Mouse (Mus musculus): Measurements from ENCODE around the gene Dglucy. TPM values are rescaled to one million over a fixed set of nuclear protein-coding genes. Genes with fewer than 3 reads are reported as not detected.
"Not testable (repeated sequence)": the region's sequence is repeated elsewhere in the genome, so short reads cannot be mapped to it uniquely, and the experiment has no call there.

The Dglucy gene
- total RNA-seq, 1 experiment from 2014 or later = 16.2 TPM

- no peak for ATAC-seq (ENCODE audit: extremely low read depth, insufficient number of reproducible peaks, low FRiP score, poor library complexity, severe bottlenecking)
Observed at GRCm38 (mm10) chr12:100776991-100777390, 1.9 kb upstream of the Dglucy start.

GRCm38 (mm10) chr12:100778276-100778933, 452 bp upstream of the Dglucy start:
- peak; percentile 20; the same call in 1 of the 2 replicates for ATAC-seq (ENCODE audit: extremely low read depth, insufficient number of reproducible peaks, low FRiP score, poor library complexity, severe bottlenecking)

GRCm38 (mm10) chr12:100780416-100780815, 1.6 kb downstream of the Dglucy start:
- no peak for ATAC-seq (ENCODE audit: extremely low read depth, insufficient number of reproducible peaks, low FRiP score, poor library complexity, severe bottlenecking)

- ATAC-seq (ENCODE audit: extremely low read depth, insufficient number of reproducible peaks, low FRiP score, poor library complexity, severe bottlenecking) = no peak
Observed at GRCm38 (mm10) chr12:100781428-100782120, 2.7 kb downstream of the Dglucy start.

GRCm38 (mm10) chr12:100784152-100784551, 5.3 kb downstream of the Dglucy start:
- ATAC-seq (ENCODE audit: extremely low read depth, insufficient number of reproducible peaks, low FRiP score, poor library complexity, severe bottlenecking) = no peak

- ATAC-seq (ENCODE audit: extremely low read depth, insufficient number of reproducible peaks, low FRiP score, poor library complexity, severe bottlenecking) = no peak
Observed at GRCm38 (mm10) chr12:100785344-100785743, 6.5 kb downstream of the Dglucy start.

GRCm38 (mm10) chr12:100789981-100790550, 11.2 kb downstream of the Dglucy start:
- ATAC-seq (ENCODE audit: extremely low read depth, insufficient number of reproducible peaks, low FRiP score, poor library complexity, severe bottlenecking) = no peak

GRCm38 (mm10) chr12:100791425-100791824, 12.6 kb downstream of the Dglucy start:
- ATAC-seq (ENCODE audit: extremely low read depth, insufficient number of reproducible peaks, low FRiP score, poor library complexity, severe bottlenecking) = no peak

GRCm38 (mm10) chr12:100794450-100795230, 15.8 kb downstream of the Dglucy start:
- ATAC-seq (ENCODE audit: extremely low read depth, insufficient number of reproducible peaks, low FRiP score, poor library complexity, severe bottlenecking) = no peak

- no peak for ATAC-seq (ENCODE audit: extremely low read depth, insufficient number of reproducible peaks, low FRiP score, poor library complexity, severe bottlenecking)
Observed at GRCm38 (mm10) chr12:100795390-100796036, 16.7 kb downstream of the Dglucy start.

- not testable (repeated sequence) for ATAC-seq (ENCODE audit: extremely low read depth, insufficient number of reproducible peaks, low FRiP score, poor library complexity, severe bottlenecking)
Observed at GRCm38 (mm10) chr12:100803391-100803790, 24.5 kb downstream of the Dglucy start.

GRCm38 (mm10) chr12:100807280-100807679, 28.4 kb downstream of the Dglucy start:
- ATAC-seq (ENCODE audit: extremely low read depth, insufficient number of reproducible peaks, low FRiP score, poor library complexity, severe bottlenecking) = no peak

GRCm38 (mm10) chr12:100808609-100809280, 29.9 kb downstream of the Dglucy start:
- no peak for ATAC-seq (ENCODE audit: extremely low read depth, insufficient number of reproducible peaks, low FRiP score, poor library complexity, severe bottlenecking)

GRCm38 (mm10) chr12:100810542-100810941, 31.7 kb downstream of the Dglucy start:
- ATAC-seq (ENCODE audit: extremely low read depth, insufficient number of reproducible peaks, low FRiP score, poor library complexity, severe bottlenecking) = no peak

- ATAC-seq (ENCODE audit: extremely low read depth, insufficient number of reproducible peaks, low FRiP score, poor library complexity, severe bottlenecking) = no peak
Observed at GRCm38 (mm10) chr12:100813901-100814300, 35.0 kb downstream of the Dglucy start.

- no peak for ATAC-seq (ENCODE audit: extremely low read depth, insufficient number of reproducible peaks, low FRiP score, poor library complexity, severe bottlenecking)
Observed at GRCm38 (mm10) chr12:100814671-100815070, 35.8 kb downstream of the Dglucy start.

- no peak for ATAC-seq (ENCODE audit: extremely low read depth, insufficient number of reproducible peaks, low FRiP score, poor library complexity, severe bottlenecking)
Observed at GRCm38 (mm10) chr12:100816906-100817305, 38.0 kb downstream of the Dglucy start.

- ATAC-seq (ENCODE audit: extremely low read depth, insufficient number of reproducible peaks, low FRiP score, poor library complexity, severe bottlenecking) = no peak
Observed at GRCm38 (mm10) chr12:100819965-100820364, 41.1 kb downstream of the Dglucy start.
